Mouse (Mus musculus): ENCODE data around the gene Ccdc171. TPM values are rescaled to one million over a fixed set of nuclear protein-coding genes. Genes with fewer than 3 reads are reported as not detected.
"Not testable (repeated sequence)": the region's sequence is repeated elsewhere in the genome, so short reads cannot be mapped to it uniquely, and the experiment has no call there.

Gene Ccdc171
- polyA plus RNA-seq, 1 experiment from 2014 or later, result 3.6 TPM

DNA sequence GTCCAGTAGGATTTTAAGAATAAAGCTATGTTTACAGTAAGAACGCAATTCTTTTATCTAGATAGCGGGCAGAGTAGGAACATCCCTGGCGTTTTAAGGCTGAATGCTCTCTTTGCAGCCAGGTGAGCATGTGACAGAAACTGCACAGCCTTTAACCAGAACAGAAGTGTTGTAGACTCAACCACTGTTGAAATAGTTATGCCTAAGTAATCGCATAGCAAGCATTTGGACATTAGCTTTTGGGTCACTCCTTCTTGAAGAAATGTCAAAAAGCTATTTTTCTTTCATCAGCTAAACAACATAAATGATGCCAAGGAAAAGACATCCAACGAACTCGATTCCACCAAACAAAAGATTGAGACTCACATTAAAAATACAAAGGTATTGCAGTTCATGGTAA is 131.7 kb downstream of the Ccdc171 start:
- H3K9me3 ChIP-seq (ENCODE audit: control insufficient read depth, low read length), result no peaks in the 10 kb centered on the region
- H3K36me3 ChIP-seq (ENCODE audit: control insufficient read depth, insufficient read depth, low read length), result no peaks in the 10 kb centered on the region
- H3K9ac ChIP-seq (ENCODE audit: low read length), result no peak overlapping the region
- peaks cover 7 to 14% of the 10 kb centered on the region in 2 experiments; a peak in 3 of 4 replicates for H3K4me1 ChIP-seq (ENCODE audit: control insufficient read depth in 2 of 2, insufficient read depth in 2 of 2, low read length in 2 of 2)
- H3K27me3 ChIP-seq (ENCODE audit: control insufficient read depth, insufficient read depth, low read length), result no peaks in the 10 kb centered on the region
- no peak for ATAC-seq (ENCODE audit: insufficient number of reproducible peaks, insufficient read depth, low FRiP score, low read depth)
- H3K4me2 ChIP-seq (ENCODE audit: low read length), result peak overlapping the region; percentile 45; the same call in 1 of the 2 replicates
- H3K4me3 ChIP-seq (ENCODE audit: control insufficient read depth in 1 of 2, insufficient read depth in 1 of 2, low read depth in 1 of 2, low read length in 2 of 2), result 0 out of 4 replicates have a peak overlapping the region, but pooled peaks of 1 of the 2 experiments have one; percentile 4
- 64% methylated on average over 6 of the region's 6 CpGs for WGBS
- no peak overlapping the region for H3K27ac ChIP-seq (replicated peaks in 1 of 2; ENCODE audit: control insufficient read depth in 1 of 2, insufficient read depth in 1 of 2, low read depth in 2 of 2, low read length in 2 of 2)

DNA sequence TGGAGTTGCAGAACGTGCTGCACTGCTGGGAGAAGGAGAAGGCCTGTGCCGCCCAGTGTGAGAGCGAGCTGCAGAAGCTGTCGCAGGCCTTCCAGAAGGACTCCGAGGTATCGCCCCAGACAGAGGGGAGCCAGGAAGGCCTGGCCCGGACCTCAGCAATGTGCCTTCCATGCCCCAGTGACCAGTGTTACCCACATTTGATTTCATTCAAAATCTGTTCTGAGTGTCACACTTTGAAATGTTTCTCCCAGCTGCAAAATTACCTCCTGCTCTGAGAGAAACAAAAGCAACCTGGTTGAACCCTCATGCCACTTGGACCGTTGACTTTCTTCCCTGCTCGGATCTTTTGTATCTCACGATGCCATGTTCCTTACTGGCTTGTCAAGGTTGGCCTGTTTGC is 133.1 kb downstream of the Ccdc171 start:
- Histone ChIP-seq H3K27me3 (ENCODE audit: control insufficient read depth, insufficient read depth, low read length) (no peaks in the 10 kb centered on the region), H3K9ac (ENCODE audit: low read length) (no peak overlapping the region), H3K4me1 (ENCODE audit: control insufficient read depth in 2 of 2, insufficient read depth in 2 of 2, low read length in 2 of 2) (peaks cover 7 to 14% of the 10 kb centered on the region in 2 experiments; a peak in 3 of 4 replicates), H3K36me3 (ENCODE audit: control insufficient read depth, insufficient read depth, low read length) (no peaks in the 10 kb centered on the region), H3K4me2 (ENCODE audit: low read length) (no peak overlapping the region), H3K4me3 (ENCODE audit: control insufficient read depth in 1 of 2, insufficient read depth in 1 of 2, low read depth in 1 of 2, low read length in 2 of 2) (no peak overlapping the region), H3K9me3 (ENCODE audit: control insufficient read depth, low read length) (no peaks in the 10 kb centered on the region), H3K27ac (replicated peaks in 1 of 2; ENCODE audit: control insufficient read depth in 1 of 2, insufficient read depth in 1 of 2, low read depth in 2 of 2, low read length in 2 of 2) (no peak overlapping the region)
- no peak for ATAC-seq (ENCODE audit: insufficient number of reproducible peaks, insufficient read depth, low FRiP score, low read depth)
- WGBS, result 84% methylated on average over 10 of the region's 10 CpGs

- Histone ChIP-seq H3K9me3 (ENCODE audit: control insufficient read depth, low read length) (no peaks in the 10 kb centered on the region), H3K9ac (ENCODE audit: low read length) (no peak overlapping the region), H3K27me3 (ENCODE audit: control insufficient read depth, insufficient read depth, low read length) (no peaks in the 10 kb centered on the region), H3K4me3 (ENCODE audit: control insufficient read depth in 1 of 2, insufficient read depth in 1 of 2, low read depth in 1 of 2, low read length in 2 of 2) (no peak overlapping the region), H3K27ac (replicated peaks in 1 of 2; ENCODE audit: control insufficient read depth in 1 of 2, insufficient read depth in 1 of 2, low read depth in 2 of 2, low read length in 2 of 2) (no peak overlapping the region), H3K36me3 (ENCODE audit: control insufficient read depth, insufficient read depth, low read length) (no peaks in the 10 kb centered on the region), H3K4me2 (ENCODE audit: low read length) (no peak overlapping the region), H3K4me1 (ENCODE audit: control insufficient read depth in 2 of 2, insufficient read depth in 2 of 2, low read length in 2 of 2) (peaks cover 7 to 14% of the 10 kb centered on the region in 2 experiments; a peak in 3 of 4 replicates)
- 64% methylated on average over 11 of the region's 11 CpGs for WGBS
- ATAC-seq (ENCODE audit: insufficient number of reproducible peaks, insufficient read depth, low FRiP score, low read depth), result no peak
Measured at GRCm38 (mm10) chr4:83659411-83659810, 134.1 kb downstream of the Ccdc171 start.

DNA sequence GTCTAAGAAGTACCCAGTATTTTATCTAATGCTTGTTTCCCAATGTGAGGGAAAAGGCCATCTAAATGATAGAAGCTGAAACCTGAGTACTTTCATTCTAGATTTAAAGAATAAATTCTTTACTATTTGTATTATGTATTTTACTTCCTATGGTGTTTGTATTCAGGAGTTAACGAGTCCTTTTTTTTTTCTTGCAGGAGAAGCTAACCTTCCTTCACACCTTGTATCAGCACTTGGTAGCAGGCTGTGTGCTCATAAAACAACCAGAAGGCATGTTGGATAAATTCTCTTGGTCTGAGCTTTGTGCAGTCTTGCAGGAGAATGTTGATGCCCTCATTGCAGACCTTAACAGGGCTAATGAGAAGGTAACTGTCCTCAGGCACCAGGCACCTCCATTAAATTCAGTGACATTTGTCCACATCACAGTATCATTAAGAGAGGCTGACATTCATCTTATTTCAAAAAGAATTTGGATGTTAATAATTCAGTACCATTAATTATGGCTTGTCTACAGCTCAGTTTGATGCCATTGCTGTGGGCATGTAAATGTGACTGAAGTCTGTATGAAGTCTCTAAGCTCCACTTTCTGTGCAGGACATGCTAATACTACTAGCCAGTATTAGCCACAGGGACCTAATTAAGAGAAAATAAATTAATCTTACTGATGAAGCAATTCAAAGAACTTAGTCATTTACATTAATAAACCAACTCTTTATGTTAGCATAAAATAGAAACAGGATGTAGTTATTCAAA is 136.3 kb downstream of the Ccdc171 start:
- Histone ChIP-seq H3K4me1 (ENCODE audit: control insufficient read depth in 2 of 2, insufficient read depth in 2 of 2, low read length in 2 of 2) (peaks cover 2 to 3% of the 10 kb centered on the region in 2 experiments; a peak in 2 of 4 replicates), H3K9ac (ENCODE audit: low read length) (no peak overlapping the region), H3K27ac (replicated peaks in 1 of 2; ENCODE audit: control insufficient read depth in 1 of 2, insufficient read depth in 1 of 2, low read depth in 2 of 2, low read length in 2 of 2) (no peak overlapping the region), H3K27me3 (ENCODE audit: control insufficient read depth, insufficient read depth, low read length) (no peaks in the 10 kb centered on the region), H3K9me3 (ENCODE audit: control insufficient read depth, low read length) (0 out of 2 replicates have a peak, but pooled peaks cover 3% of the 10 kb centered on the region), H3K36me3 (ENCODE audit: control insufficient read depth, insufficient read depth, low read length) (no peaks in the 10 kb centered on the region), H3K4me3 (ENCODE audit: control insufficient read depth in 1 of 2, insufficient read depth in 1 of 2, low read depth in 1 of 2, low read length in 2 of 2) (no peak overlapping the region), H3K4me2 (ENCODE audit: low read length) (no peak overlapping the region)
- WGBS, result 93% methylated on average over 1 of the region's 1 CpGs
- ATAC-seq (ENCODE audit: insufficient number of reproducible peaks, insufficient read depth, low FRiP score, low read depth), result no peak

- Histone ChIP-seq H3K4me1 (ENCODE audit: control insufficient read depth in 2 of 2, insufficient read depth in 2 of 2, low read length in 2 of 2) (no peaks in the 10 kb centered on the region), H3K36me3 (ENCODE audit: control insufficient read depth, insufficient read depth, low read length) (no peaks in the 10 kb centered on the region), H3K27me3 (ENCODE audit: control insufficient read depth, insufficient read depth, low read length) (no peaks in the 10 kb centered on the region), H3K4me2 (ENCODE audit: low read length) (no peak overlapping the region), H3K4me3 (ENCODE audit: control insufficient read depth in 1 of 2, insufficient read depth in 1 of 2, low read depth in 1 of 2, low read length in 2 of 2) (no peak overlapping the region), H3K9ac (ENCODE audit: low read length) (no peak overlapping the region), H3K9me3 (ENCODE audit: control insufficient read depth, low read length) (0 out of 2 replicates have a peak, but pooled peaks cover 4% of the 10 kb centered on the region), H3K27ac (replicated peaks in 1 of 2; ENCODE audit: control insufficient read depth in 1 of 2, insufficient read depth in 1 of 2, low read depth in 2 of 2, low read length in 2 of 2) (no peak overlapping the region)
- ATAC-seq (ENCODE audit: insufficient number of reproducible peaks, insufficient read depth, low FRiP score, low read depth), result no peak
- WGBS, result 85% methylated on average over 4 of the region's 4 CpGs
Measured at GRCm38 (mm10) chr4:83662301-83662700, 137.0 kb downstream of the Ccdc171 start.

DNA sequence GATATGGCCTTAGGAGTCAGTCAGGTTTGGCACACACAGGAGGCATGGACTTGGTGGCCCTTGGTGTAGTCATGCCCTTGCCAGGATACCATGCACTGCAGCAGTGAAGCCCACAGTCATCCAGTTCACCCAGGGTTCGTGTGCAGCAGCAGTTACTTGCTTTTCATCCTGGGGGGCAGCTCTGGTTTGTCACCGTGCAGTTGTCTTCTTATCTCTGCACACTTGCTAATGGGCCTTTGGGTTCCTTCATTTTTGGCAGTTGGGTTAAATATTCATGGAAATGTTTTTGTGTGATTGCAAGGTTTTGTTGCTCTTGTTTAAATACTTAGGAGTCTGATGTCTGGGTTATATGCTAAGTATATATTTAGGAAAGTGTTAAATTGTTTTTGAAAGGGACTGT is 144.2 kb downstream of the Ccdc171 start:
- Histone ChIP-seq H3K36me3 (ENCODE audit: control insufficient read depth, insufficient read depth, low read length) (no peaks in the 10 kb centered on the region), H3K4me3 (ENCODE audit: control insufficient read depth in 1 of 2, insufficient read depth in 1 of 2, low read depth in 1 of 2, low read length in 2 of 2) (no peak overlapping the region), H3K9me3 (ENCODE audit: control insufficient read depth, low read length) (0 out of 2 replicates have a peak, but pooled peaks cover 4% of the 10 kb centered on the region), H3K27ac (replicated peaks in 1 of 2; ENCODE audit: control insufficient read depth in 1 of 2, insufficient read depth in 1 of 2, low read depth in 2 of 2, low read length in 2 of 2) (no peak overlapping the region), H3K4me2 (ENCODE audit: low read length) (no peak overlapping the region), H3K27me3 (ENCODE audit: control insufficient read depth, insufficient read depth, low read length) (no peaks in the 10 kb centered on the region), H3K4me1 (ENCODE audit: control insufficient read depth in 2 of 2, insufficient read depth in 2 of 2, low read length in 2 of 2) (no peaks in the 10 kb centered on the region), H3K9ac (ENCODE audit: low read length) (no peak overlapping the region)
- 65% methylated on average over 2 of the region's 2 CpGs for WGBS
- ATAC-seq (ENCODE audit: insufficient number of reproducible peaks, insufficient read depth, low FRiP score, low read depth), result no peak

- not testable (repeated sequence) for ATAC-seq (ENCODE audit: insufficient number of reproducible peaks, insufficient read depth, low FRiP score, low read depth)
Measured at GRCm38 (mm10) chr4:83675308-83675707, 150.0 kb downstream of the Ccdc171 start.

More at GRCm38 (mm10) chr4:83675308-83675707, 150.0 kb downstream of the Ccdc171 start:
- not testable (repeated sequence) for H3K4me3 ChIP-seq (ENCODE audit: control insufficient read depth in 1 of 2, insufficient read depth in 1 of 2, low read depth in 1 of 2, low read length in 2 of 2); H3K4me1 ChIP-seq (ENCODE audit: control insufficient read depth in 2 of 2, insufficient read depth in 2 of 2, low read length in 2 of 2); H3K9me3 ChIP-seq (ENCODE audit: control insufficient read depth, low read length); H3K27ac ChIP-seq (replicated peaks in 1 of 2; ENCODE audit: control insufficient read depth in 1 of 2, insufficient read depth in 1 of 2, low read depth in 2 of 2, low read length in 2 of 2); H3K4me2 ChIP-seq (ENCODE audit: low read length); H3K9ac ChIP-seq (ENCODE audit: low read length); H3K27me3 ChIP-seq (ENCODE audit: control insufficient read depth, insufficient read depth, low read length); H3K36me3 ChIP-seq (ENCODE audit: control insufficient read depth, insufficient read depth, low read length)
- 82% methylated on average over 4 of the region's 4 CpGs for WGBS

Data from heart, embryonic 14.5 days (tissue).